Mouse (Mus musculus) forebrain, embryonic 15.5 days (tissue): ENCODE results near the gene 9830107B12Rik. TPM values are rescaled to one million over a fixed set of nuclear protein-coding genes. Genes with fewer than 3 reads are reported as not detected.
"Not testable (repeated sequence)": the region's sequence is repeated elsewhere in the genome, so short reads cannot be mapped to it uniquely, and the experiment has no call there.

Source experiments
- ATAC-seq: fragments of 200-750 bp; cut with Nextera tagmentation; replicated peaks from 2 replicates; pipeline ENCODE4 v1.8.0; 2017; ENCODE audit warnings: mild to moderate bottlenecking, moderate TSS enrichment, moderate library complexity
- H3K27ac ChIP-seq: fragments of 300-500 bp; sonication (generic); replicated peaks from 2 replicates; pipeline ENCODE4 v1.5.1; 2015; ENCODE audit warnings: mild to moderate bottlenecking, inconsistent platforms
- H3K27me3 ChIP-seq: fragments of 300-500 bp; sonication (generic); 2 replicates; pipeline ENCODE4 v1.6.1; 2015; ENCODE audit warnings: inconsistent platforms
- H3K36me3 ChIP-seq: fragments of 300-500 bp; sonication (generic); 2 replicates; pipeline ENCODE4 v1.6.1; 2015; ENCODE audit warnings: mild to moderate bottlenecking, inconsistent platforms
- H3K4me1 ChIP-seq: fragments of 300-500 bp; sonication (generic); 2 replicates; pipeline ENCODE4 v1.6.1; 2015; ENCODE audit warnings: inconsistent platforms
- H3K4me2 ChIP-seq: fragments of 300-500 bp; sonication (generic); replicated peaks from 2 replicates; pipeline ENCODE4 v1.6.1; 2015; ENCODE audit warnings: mild to moderate bottlenecking, inconsistent platforms
- H3K4me3 ChIP-seq: fragments of 300-500 bp; sonication (generic); 2 replicates; pipeline ENCODE4 v1.5.1; 2015; ENCODE audit warnings: mild to moderate bottlenecking, inconsistent platforms
- H3K9ac ChIP-seq: fragments of 300-500 bp; sonication (generic); replicated peaks from 2 replicates; pipeline ENCODE4 v1.6.1; 2015; ENCODE audit warnings: mild to moderate bottlenecking, inconsistent platforms
- H3K9me3 ChIP-seq: fragments of 300-500 bp; sonication (generic); 2 replicates; pipeline ENCODE4 v1.6.1; 2016; ENCODE audit warnings: inconsistent platforms
- WGBS: fragments of 180-500 bp; shearing (Covaris S2); methylation state at CpG from one replicate; pipeline ENCODE4 v1.1.7; 2015; ENCODE audit warnings: mixed read lengths; 5-methylcytosine and 5-hydroxymethylcytosine counted together
- polyA plus RNA-seq: library from polyadenylated mRNA; unstranded; fragments of >200 nt; fragmentation: Nextera tagmentation; extraction: Ambion mirVana; gene quantifications from 2 replicates; pipeline ENCODE4 v1.2.1, GENCODE M21; 2015

Gene 9830107B12Rik
- not detected in 2 replicates for polyA plus RNA-seq

DNA sequence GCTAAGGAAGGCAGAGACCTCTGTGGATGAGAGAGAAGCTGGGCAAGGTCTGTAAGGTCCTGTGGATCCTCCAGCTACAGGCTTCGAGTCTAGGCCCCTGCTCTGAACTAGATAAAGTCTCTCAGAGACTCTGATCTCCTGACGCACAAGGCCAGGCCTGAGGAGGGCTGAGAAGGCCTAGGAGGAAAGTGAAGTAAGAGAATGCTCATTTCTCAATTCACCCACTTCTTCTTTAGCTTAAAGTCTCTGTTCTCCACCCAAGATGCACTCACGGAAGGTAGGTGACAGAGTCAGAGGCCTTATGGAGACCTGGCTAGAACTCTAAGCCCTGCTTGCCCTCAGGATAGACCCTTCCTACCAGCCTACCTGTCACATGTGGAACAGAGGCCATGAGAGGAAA is at the start of gene 9830107B12Rik:
TSS of gene 9830107B12Rik (minus strand) at position 149 of the 400 bp plus-strand sequence.
- ATAC-seq, result no peak
- 76% methylated on average over 3 of the region's 3 CpGs for WGBS
- Histone ChIP-seq H3K27ac (no peak within 1 kb of the TSS), H3K4me3 (no peak within 1 kb of the TSS), H3K9ac (no peak within 1 kb of the TSS), H3K4me1 (no peaks in the 10 kb centered on the region), H3K27me3 (no peaks in the 10 kb centered on the region), H3K4me2 (no peak within 1 kb of the TSS), H3K9me3 (no peaks in the 10 kb centered on the region), H3K36me3 (no peaks in the 10 kb centered on the region)

DNA sequence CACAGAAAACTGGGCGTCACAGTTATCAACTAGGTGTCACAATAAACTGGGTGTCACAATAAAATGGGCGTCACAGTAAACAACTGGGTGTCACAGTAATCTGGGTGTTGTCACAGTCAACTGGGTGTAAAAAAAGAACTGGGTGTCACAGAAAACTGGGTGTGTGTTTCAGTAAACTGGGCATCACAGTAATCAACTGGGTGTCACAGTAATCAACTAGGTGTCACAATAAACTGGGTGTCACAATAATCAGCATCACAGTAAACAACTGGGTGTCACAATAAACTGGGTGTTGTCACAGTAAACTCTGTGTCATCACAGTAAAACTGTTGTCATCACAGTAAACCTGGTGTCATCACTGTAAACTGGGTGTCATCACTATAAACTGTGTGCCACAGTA is 46.3 kb upstream of the 9830107B12Rik start:
- ATAC-seq, result no peak
- H3K4me1 ChIP-seq, result no peaks in the 10 kb centered on the region
- H3K36me3 ChIP-seq, result no peaks in the 10 kb centered on the region
- H3K27me3 ChIP-seq, result no peaks in the 10 kb centered on the region
- H3K27ac ChIP-seq, result no peak overlapping the region
- 75% methylated on average over 2 of the region's 2 CpGs for WGBS
- H3K9me3 ChIP-seq, result no peaks in the 10 kb centered on the region
- H3K9ac ChIP-seq, result no peak overlapping the region
- no peak overlapping the region for H3K4me2 ChIP-seq
- H3K4me3 ChIP-seq, result no peak overlapping the region

DNA sequence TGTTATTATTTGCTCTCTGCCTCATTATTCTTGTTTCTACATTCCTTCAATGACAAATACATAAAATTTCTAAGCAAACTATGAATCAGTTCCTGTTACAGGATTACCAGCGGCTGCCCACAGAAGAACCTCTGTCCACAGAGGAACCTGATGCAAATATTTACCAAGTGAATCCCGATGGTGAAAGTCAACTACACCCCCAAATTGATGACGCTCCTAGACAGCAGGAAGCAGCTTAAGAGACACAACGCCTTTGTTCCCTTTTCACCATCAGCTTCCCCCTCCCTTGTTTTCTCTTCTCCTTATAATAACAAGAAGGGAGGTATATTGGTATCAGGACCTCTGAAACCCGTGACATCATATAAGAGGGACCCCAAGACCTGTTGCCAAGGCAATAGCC is 39.2 kb upstream of the 9830107B12Rik start:
- Histone ChIP-seq H3K27me3 (no peaks in the 10 kb centered on the region), H3K27ac (no peak overlapping the region), H3K4me3 (no peak overlapping the region), H3K9ac (no peak overlapping the region), H3K36me3 (no peaks in the 10 kb centered on the region), H3K4me2 (no peak overlapping the region), H3K9me3 (no peaks in the 10 kb centered on the region), H3K4me1 (no peaks in the 10 kb centered on the region)
- no peak for ATAC-seq
- whole genome bisulfite sequencing, result 72% methylated on average over 5 of the region's 5 CpGs

DNA sequence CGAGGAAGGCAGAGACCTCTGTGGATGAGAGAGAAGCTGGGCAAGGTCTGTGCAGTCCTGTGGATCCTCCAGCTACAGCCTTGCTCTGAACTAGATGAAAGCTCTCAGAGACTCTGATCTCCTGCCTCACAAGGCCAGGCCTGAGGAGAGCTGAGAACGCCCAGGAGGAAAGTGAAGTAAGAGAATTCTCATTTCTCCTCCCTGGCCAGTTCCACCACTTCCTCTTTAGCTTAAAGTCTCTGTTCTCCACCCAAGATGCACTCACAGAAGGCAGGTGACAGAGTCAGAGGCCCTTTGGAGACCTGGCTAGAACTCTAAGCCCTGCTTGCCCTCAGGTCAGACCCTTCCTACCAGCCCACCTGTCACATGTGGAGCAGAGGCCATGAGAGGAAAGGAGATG is 21.0 kb upstream of the 9830107B12Rik start, which contains the start of gene A530064D06Rik:
TSS of gene A530064D06Rik (minus strand) at position 173 of the 400 bp plus-strand sequence.
- not testable (repeated sequence) for H3K27me3 ChIP-seq, H3K36me3 ChIP-seq, ATAC-seq, H3K4me3 ChIP-seq, H3K9me3 ChIP-seq, H3K27ac ChIP-seq, H3K4me2 ChIP-seq, H3K4me1 ChIP-seq, H3K9ac ChIP-seq
- WGBS, result 74% methylated on average over 2 of the region's 2 CpGs

DNA sequence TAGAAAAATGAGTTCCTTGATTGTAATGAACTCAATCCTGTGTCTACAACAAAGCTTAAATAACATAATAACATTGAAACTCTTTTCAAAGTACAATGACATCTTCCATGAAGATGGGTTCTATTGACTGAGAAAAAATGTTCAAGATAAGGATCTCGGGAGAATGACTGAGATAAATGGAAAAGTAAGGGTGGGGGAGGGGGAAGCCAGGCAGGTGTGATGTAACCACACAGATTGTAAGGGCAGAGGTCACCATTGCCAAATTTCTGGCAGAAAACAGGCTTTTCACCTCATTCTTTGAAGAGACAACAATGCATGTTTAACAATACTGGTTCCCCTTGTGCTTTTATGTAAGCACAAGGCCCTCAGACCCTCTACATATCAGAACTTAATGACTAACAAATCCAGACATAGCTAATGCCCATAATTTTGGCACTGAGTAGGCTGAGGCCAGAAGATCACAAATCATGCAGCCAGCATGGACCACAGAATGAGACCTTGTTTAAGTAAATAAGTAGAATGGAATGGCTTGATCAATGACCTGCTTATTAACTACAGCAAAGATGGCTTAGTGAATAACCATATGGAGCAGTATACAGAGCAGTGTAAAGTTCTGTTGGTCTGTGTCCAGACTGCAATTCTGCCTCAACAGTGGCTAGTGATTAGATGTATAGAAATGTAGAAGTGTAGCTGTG is 11.5 kb upstream of the 9830107B12Rik start:
- Histone ChIP-seq H3K27ac (no peak overlapping the region), H3K36me3 (no peaks in the 10 kb centered on the region), H3K4me3 (no peak overlapping the region), H3K4me1 (no peaks in the 10 kb centered on the region), H3K27me3 (no peaks in the 10 kb centered on the region), H3K9ac (no peak overlapping the region), H3K4me2 (no peak overlapping the region), H3K9me3 (no peaks in the 10 kb centered on the region)
- ATAC-seq, result no peak
- WGBS, result 62% methylated on average over 1 of the region's 1 CpGs

DNA sequence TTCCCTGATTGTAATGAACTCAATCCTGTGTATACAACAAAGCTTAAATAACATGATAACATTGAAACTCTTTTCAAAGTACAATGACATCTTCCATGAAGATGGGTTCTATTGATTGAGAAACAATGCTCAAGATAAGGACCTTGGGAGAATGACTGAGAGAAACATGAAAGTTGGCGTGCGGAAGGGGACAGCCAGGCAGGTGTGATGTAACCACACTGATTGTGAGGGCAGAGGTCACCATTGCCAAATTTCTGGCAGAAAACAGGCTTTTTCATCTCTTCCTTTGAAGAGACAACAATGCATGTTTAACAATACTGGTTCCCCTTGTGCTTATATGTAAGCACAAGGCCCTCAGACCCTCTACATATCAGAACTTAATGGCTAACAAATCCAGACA is 13.3 kb downstream of the 9830107B12Rik start:
- ATAC-seq, result no peak
- Histone ChIP-seq H3K4me3 (no peak overlapping the region), H3K9ac (no peak overlapping the region), H3K4me2 (no peak overlapping the region), H3K9me3 (no peaks in the 10 kb centered on the region), H3K36me3 (no peaks in the 10 kb centered on the region), H3K4me1 (no peaks in the 10 kb centered on the region), H3K27me3 (no peaks in the 10 kb centered on the region), H3K27ac (no peak overlapping the region)
- WGBS, result 87% methylated on average over 2 of the region's 2 CpGs

DNA sequence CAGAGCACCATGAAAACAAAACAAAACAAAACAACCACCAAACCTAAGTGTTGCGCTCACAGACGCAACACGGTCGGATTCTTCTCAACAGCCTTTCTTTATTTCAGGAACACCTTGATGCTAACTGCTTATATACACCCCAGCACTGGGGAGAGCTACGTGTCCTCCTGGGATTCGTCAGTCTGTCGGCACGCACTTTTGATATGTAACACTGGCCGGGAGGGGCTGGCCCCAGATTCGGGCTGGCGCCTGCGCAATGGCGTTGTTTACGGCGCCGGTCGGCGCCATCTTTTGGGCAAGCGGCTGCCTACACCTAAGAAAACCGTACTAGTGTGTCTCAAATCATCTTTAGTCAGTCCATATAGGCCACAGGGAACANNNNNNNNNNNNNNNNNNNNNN is 25.6 kb downstream of the 9830107B12Rik start:
- Histone ChIP-seq H3K4me3 (no peak overlapping the region), H3K4me2 (no peak overlapping the region), H3K27me3 (no peaks in the 10 kb centered on the region), H3K9me3 (no peaks in the 10 kb centered on the region), H3K4me1 (no peaks in the 10 kb centered on the region), H3K9ac (no peak overlapping the region), H3K27ac (no peak overlapping the region), H3K36me3 (no peaks in the 10 kb centered on the region)
- 94% methylated on average over 20 of the region's 20 CpGs for WGBS
- no peak for ATAC-seq

DNA sequence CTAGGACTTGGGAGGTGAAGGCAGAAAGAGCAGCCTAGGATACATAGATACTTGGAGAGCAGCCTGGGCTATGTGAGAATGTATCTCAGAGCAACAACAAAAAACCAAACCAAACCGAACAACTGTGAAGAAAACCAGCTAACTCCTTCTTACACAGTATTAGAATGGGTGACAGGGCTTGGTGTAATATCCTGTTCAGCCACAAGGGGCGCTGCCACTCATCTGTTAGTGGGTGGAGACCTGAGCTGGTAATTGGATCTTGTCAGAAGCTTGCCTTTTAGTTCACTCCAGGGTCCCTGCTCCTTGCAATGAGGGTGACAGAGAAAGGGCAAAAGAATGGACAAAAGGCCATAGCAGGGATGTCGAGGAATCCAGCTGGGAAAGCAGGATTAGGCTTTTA is 26.4 kb downstream of the 9830107B12Rik start:
- no peak overlapping the region for H3K4me3 ChIP-seq
- no peak overlapping the region for H3K27ac ChIP-seq
- H3K36me3 ChIP-seq, result no peaks in the 10 kb centered on the region
- H3K4me2 ChIP-seq, result no peak overlapping the region
- no peak overlapping the region for H3K9ac ChIP-seq
- ATAC-seq, result 0 out of 2 replicates have a peak, but pooled peaks have one; percentile 68
- no peaks in the 10 kb centered on the region for H3K9me3 ChIP-seq
- no peaks in the 10 kb centered on the region for H3K4me1 ChIP-seq
- 23% methylated on average over 3 of the region's 3 CpGs for WGBS
- no peaks in the 10 kb centered on the region for H3K27me3 ChIP-seq

DNA sequence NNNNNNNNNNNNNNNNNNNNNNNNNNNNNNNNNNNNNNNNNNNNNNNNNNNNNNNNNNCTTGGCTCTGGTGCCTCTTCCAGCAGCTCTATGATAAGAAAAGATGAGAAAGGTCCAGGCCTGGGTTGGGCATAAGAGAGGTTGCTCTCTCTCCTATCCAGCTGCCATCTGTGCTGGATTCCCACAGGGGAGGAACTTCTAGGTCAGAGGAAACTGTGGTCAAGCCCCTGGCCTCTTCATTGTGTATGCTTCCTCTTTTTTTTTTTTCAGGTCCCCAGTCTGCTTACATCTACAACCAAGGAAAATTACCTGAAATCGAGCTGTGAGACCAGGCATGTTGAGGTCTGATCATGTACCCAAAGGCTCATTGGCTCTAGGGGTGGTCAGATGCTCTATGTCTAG is 27.5 kb downstream of the 9830107B12Rik start:
- H3K27ac ChIP-seq, result no peak overlapping the region
- H3K9ac ChIP-seq, result no peak overlapping the region
- no peaks in the 10 kb centered on the region for H3K36me3 ChIP-seq
- no peaks in the 10 kb centered on the region for H3K4me1 ChIP-seq
- H3K4me2 ChIP-seq, result no peak overlapping the region
- no peak for ATAC-seq
- H3K27me3 ChIP-seq, result no peaks in the 10 kb centered on the region
- H3K4me3 ChIP-seq, result no peak overlapping the region
- H3K9me3 ChIP-seq, result no peaks in the 10 kb centered on the region
- 74% methylated on average over 1 of the region's 1 CpGs for WGBS

DNA sequence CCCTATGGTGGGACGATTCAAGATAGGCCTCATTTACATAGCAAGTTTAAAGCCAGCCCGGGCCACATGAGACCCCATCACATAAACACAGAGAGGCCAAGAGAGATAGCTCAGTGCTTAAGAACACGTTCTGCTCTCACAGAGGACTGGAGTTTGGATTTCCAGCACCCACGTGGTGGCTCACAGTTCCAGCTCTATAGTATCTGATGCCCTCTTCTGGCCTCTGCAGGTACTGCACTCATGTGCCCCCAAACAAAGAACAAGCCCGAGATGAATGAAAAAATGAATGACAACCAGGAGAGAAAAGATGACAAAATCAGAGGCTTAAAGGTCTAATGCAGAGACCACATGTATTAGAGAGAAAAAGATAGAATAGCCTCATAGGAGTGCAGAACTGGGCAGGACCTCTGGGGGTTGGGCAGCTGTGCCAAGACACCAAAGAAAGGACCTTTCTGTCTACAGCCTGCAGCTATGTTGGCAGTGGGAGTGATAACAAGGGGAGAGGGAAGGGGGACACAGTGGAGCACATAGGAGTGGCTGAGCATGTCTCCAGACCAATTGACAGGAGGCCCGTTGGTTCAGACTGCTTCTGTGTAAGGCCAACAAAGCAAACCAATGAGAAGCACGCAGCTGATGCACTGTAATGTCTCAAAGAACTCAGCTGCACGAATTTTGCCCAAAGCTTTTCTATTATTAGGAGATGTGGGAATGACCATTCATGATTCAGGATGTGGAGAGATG is 35.4 kb downstream of the 9830107B12Rik start:
- Histone ChIP-seq H3K9ac (no peak overlapping the region), H3K27me3 (no peaks in the 10 kb centered on the region), H3K4me1 (no peaks in the 10 kb centered on the region), H3K4me3 (no peak overlapping the region), H3K4me2 (no peak overlapping the region), H3K27ac (no peak overlapping the region), H3K36me3 (no peaks in the 10 kb centered on the region), H3K9me3 (no peaks in the 10 kb centered on the region)
- no peak for ATAC-seq
- WGBS, result 39% methylated on average over 8 of the region's 8 CpGs

DNA sequence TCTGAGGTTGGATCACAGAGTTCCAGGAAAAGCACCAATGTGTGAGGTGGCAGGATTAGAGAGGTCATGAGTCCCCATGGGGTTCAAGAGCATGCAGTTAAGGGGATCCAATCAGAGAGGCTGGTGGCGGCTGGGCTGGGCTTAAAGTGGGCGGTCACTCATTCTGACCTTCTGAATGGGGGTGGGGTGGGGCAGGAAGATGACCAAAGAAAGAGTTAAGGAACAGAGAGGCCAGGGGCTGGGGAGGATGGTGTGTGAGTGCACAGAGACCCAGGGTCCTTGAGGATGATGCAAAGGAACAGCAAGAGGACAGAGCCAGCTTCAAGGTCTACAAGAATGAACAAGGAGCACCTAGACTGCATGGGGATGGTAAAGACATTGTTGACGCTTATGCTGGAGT is 37.5 kb downstream of the 9830107B12Rik start:
- H3K4me2 ChIP-seq, result no peak overlapping the region

DNA sequence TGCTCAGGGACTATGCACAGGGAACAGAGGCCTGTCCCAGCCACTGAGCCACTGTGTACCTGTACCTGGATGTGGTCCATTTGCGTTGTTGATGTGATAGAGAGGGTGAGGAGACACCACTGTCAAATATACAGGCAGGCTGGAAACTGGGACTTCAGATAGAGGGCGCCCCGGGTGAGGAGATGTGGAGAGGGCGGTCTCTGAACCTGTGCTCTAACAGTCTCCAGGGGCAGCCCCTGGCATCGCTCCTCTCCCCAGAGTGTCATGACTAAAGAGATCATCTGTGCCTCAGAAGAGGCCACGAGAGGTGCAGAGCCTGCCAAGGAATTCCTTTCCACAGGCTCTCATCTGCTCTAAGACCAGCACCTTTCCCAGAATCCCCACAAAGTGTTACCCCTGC is 38.2 kb downstream of the 9830107B12Rik start:
- Histone ChIP-seq H3K4me3 (no peak overlapping the region), H3K4me1 (no peaks in the 10 kb centered on the region), H3K36me3 (no peaks in the 10 kb centered on the region), H3K4me2 (no peak overlapping the region), H3K9ac (no peak overlapping the region), H3K9me3 (no peaks in the 10 kb centered on the region), H3K27ac (no peak overlapping the region), H3K27me3 (no peaks in the 10 kb centered on the region)
- no peak for ATAC-seq
- WGBS, result 59% methylated on average over 6 of the region's 6 CpGs

More for the DNA sequence above, 37.5 kb downstream of the 9830107B12Rik start:
- Histone ChIP-seq H3K36me3 (no peaks in the 10 kb centered on the region), H3K27ac (no peak overlapping the region), H3K9me3 (no peaks in the 10 kb centered on the region), H3K4me3 (no peak overlapping the region), H3K4me1 (no peaks in the 10 kb centered on the region), H3K9ac (no peak overlapping the region), H3K27me3 (no peaks in the 10 kb centered on the region)
- no peak for ATAC-seq
- 85% methylated on average over 3 of the region's 3 CpGs for WGBS
